Mouse (Mus musculus): ENCODE measurements around the gene Lhx6.
A peak's percentile ranks its signal among the peaks of the same experiment; 100 is the strongest.

GRCm38 (mm10) chr2:36127973-36128372, 22.8 kb upstream of the Lhx6 start:
- TF ChIP-seq CTCF (IDR thresholded peaks at IDR 0.05), result no peak
- peak; percentile 55; the same call in 1 of the 2 replicates for TF ChIP-seq EP300 (IDR thresholded peaks at IDR 0.05)

Data from lung, postnatal 0 days (tissue).